Mouse (Mus musculus): ENCODE measurements around the gene Dpp6. TPM values are rescaled to one million over a fixed set of nuclear protein-coding genes. Genes with fewer than 3 reads are reported as not detected.
A peak's percentile ranks its signal among the peaks of the same experiment; 100 is the strongest.

The Dpp6 gene
- total RNA-seq (2021), result 1 to 10 TPM; 5.0 to 7.1 TPM
- long read RNA-seq, experiment 1, partial matches to known transcripts, result 1 of 1 reads
- long read RNA-seq, experiment 1, other reads (novel, unspliced or antisense), result 0 of 1 reads
- long read RNA-seq, experiment 2, result 0 reads

DNA sequence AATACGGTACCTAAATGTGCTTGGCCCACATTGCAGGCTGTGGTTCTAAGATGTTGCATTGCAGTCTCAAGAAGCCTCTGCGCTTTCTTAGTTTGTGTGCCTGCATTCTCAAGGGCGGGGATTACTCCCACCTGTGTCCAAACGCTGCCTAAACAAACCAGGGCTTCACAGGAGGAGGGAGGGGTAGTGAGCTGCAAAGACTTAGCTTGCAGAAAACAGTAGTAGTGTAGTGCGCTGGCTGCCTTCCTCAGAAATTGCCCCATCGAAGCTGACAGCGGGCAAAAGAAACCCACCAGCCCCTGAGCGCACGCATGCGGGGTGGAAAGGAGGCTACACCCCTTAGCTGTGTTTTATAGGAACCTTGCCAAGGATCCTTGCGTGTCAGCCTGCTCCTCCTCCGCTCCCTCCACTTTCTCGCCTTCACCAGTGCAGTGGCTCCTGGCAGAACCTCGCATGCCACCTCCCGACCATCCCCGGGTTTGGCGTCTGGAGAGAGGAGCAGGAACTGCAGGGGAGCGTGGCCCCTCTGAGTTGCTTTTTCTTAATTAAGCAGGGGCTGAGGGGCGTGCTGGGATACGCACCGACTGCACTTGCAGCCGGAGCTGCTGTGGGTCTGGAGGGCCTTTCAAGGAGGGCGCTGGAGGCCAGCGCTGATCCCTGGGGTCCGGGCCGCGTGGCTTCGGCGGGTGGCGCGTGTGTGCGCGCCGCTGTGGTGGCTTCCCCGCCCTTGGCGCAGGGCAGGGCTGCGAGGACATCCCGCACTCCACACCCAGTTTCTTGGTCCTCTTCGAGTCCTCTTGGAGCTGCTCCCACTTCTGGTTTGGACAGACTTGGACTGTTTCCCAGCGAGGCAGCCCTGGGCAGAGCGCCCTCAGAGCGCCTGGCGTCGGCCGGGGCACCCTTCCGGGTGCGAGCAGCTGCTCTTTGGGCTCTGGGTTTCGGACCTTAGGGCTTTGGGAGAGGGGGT is at the start of gene Dpp6:
TSS of gene Dpp6 (plus strand) at position 229 of the 967 bp plus-strand sequence.
- peak; percentile 19 for DNase-seq

DNA sequence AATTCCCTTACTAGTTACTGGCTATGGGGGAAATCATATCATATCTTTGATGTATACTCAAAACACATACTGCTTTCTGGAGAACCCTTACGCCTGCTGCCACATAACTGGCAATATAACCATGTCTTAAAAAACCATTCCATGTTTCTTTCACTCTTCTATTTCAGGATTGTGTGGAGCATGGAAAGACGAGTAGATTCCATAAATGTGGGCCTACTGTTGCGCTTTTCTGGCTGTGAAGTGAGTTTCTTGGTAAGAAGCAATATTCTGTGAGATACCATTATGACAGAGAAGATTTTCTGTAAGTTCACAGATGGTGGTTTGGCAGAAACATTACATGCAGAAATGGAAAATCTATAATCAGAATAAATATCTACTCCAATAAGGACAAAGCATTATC is 33.0 kb upstream of the Dpp6 start:
- no peak for DNase-seq

DNA sequence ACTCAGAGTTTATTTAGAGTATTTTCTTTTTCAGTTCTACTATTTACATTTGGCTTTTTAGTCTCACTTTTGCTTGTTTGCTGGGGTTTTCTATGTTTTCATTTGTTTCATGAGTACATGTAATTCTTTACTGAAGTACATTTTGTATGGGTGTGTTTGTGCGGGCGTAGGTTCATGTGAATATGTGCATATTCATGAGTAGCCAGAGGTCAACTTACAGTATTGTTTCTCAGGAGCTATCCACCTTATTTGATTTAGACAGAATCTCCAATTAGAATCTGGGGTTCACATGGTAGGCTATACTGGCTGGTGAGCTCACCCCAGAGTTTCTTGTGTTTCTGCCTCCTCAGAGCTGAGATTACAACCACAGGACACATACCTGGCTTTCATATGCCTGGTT is 21.5 kb upstream of the Dpp6 start:
- DNase-seq, result no peak

DNA sequence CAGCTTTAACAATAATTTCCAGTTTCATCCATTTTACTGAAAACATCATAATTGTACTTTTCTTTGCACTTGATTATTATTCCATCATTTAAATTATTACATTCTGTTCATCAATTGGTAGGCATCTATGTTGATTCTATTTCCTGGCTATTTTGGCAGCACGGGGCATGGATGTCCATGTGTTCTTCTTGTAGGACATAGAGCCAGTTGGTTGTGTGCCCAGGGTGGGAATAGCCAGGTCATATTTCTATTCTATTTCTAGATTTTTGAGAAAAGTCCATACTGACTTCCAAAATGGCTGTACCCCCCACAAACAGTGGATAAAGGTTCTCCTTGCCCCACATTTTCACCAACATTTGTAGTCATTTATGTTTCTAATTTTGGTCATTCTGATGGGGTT is 19.0 kb downstream of the Dpp6 start:
- DNase-seq, result no peak

DNA sequence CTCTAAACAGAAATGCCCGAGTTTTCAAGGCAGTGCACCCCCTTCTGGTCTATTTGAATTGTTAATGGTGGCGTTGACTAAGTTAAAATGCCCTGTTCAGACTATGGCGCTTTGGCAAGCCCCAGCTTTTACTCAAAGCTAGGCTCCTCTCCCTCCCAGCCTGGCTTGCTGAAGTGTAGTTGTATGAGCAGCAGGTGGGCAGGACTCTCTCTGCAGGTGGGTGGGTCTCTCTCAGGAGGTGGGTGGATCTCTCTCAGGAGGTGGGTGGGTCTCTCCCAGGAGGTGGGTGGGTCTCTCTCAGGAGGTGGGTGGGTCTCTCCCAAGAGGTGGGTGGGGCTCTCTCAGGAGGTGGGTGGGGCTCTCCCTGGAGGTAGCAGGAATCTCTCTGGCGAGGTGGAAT is 24.1 kb downstream of the Dpp6 start:
- DNase-seq, result no peak

DNA sequence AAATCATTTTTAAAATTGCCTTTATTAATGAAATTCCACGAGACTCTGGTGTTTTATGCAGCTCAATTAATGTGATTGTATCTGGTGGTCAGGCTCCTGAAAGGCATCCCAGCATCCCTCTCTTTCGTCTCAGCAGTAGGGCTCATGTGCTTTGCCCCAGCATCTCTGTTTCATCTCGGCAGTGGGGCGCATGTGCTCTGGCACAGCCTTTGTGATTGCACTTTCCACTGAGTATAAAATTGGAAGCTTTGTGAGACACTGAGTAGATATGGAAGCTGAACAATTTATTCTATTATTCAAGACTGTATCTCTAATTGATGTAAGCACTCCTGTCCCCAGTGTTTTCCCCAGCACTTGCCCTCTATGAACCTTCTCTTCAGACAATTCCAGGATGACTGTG is 37.7 kb downstream of the Dpp6 start:
- no peak for DNase-seq

DNA sequence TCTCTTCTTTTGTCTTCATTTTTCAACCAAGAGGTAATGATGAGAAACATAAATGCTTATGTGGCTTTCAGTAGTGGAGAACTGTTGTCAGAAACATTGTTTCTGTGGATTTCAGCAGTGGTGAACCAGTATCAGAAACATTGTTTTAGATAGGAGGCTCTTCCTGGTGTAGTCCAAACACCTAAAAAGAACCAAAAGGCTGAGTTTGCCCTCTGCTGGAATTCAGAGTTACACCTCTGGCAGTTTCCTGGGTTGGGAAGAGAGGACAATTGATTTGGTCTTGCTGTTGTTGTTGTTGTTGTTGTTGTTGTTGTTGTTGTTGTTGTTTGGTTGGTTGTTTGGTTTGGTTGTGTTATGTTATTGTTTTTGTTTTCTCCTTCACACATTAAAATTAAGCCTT is 58.4 kb downstream of the Dpp6 start:
- no peak for DNase-seq

DNA sequence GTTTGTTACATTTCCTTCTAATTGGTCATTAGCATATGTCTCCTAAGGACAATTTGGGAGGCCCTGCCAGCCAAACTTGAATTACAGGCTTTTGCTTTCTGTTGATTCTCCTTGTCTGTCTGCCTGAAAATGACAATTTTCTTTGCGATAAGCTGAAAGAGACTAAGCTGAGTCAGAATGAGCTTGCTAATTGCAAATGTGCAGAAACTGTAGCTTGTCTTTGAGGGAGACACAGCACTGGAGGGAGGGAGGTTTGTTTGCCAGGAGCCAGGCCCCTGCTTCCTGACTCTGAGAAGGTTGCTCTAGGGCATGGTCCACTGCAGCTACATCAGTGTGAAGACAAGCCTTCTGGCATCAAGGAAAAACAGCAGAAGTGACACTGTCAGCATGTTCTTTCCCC is 70.5 kb downstream of the Dpp6 start:
- DNase-seq, result no peak

DNA sequence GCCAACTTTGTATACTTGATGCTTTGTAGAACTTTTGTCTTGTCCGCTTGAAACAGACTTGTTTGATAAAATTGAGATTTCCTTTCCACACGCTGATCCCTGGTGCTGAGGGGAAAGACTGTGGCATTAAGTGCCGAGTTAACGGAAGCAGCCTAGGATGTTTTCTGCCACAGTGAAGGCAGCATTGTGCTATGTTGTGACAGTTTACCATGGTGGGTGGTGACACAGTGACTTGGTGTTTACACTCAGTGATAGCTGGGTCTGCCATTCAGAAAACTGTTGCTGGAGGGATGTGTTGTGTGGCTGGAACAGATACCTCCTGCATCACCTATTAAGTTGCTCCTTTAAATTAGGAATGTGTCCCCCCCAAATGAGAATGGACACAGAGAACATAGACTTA is 71.1 kb downstream of the Dpp6 start:
- DNase-seq, result no peak

DNA sequence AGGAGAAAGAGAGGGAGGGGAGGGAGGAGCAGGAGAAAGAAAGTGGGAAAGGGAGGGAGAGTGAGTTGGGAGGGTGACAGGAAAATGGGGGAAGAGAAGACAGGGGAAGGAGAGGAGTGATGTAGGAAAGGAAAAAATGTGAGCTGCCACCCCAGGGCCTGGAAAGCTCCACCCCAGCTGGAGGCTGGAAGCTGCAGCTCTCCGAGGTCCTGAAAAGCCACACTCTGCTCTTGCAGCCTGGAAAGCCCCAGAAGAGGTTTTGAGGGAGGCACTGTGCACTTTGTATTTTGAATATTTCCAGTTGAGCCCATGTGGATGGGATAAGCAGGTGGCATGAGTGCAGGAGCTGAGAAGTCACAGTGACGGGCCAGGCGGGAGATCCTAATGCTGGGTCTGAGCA is 77.3 kb downstream of the Dpp6 start:
- DNase-seq, result peak; percentile 32

DNA sequence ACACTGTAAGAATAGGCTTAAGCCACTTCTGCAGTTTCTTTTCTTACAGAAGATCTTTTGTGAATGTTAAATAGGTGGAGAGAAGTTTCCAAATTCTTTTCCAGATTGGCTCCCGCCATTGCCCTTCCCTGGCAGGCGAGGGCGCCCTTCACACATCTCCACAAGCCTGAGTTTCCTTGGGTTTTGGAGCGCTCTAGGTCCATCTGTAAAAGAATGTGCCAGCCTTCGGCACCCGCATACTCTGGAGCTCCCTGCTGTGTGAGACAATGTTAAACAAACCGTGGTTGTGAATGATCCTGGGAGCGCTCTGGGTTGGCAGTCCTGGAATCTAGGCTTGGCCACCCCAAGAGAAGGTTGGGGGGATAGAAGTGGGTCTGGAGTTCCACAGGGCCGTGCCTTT is 86.8 kb downstream of the Dpp6 start:
- DNase-seq, result peak; percentile 8

DNA sequence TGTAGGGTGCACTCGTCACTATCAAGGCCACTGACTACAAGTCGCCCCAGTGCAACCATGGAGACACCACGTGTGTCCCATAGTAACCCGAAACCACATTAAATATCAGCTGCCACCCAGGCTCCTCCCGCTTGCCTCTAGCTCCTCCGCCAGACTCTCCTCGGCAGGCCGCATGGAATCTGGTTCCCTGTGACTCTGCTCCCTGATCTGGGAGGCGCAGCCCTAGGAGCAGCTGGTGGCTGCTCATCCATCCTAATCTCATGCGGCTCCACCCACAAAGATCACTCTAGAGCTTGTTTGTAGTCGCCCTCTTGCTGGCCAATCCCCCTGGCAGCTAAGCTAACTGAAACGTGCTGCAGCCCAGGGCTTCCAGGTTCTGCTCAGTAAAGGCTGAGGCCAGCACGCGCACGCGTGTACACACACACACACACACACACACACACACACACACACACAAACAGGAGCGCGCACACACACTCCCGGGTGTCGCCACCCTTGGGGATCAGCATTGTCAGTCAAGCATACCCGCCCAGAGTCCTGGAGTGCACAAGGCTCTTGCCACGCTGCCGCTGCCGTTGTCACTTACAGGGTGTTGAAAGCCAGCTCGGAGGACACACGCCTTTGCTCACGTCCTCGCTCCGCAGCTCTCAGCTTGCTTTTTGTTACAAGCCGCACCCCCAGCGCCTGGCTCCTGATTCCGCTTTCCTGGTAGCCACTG is 87.5 kb downstream of the Dpp6 start:
- DNase-seq, result peak; percentile 26

DNA sequence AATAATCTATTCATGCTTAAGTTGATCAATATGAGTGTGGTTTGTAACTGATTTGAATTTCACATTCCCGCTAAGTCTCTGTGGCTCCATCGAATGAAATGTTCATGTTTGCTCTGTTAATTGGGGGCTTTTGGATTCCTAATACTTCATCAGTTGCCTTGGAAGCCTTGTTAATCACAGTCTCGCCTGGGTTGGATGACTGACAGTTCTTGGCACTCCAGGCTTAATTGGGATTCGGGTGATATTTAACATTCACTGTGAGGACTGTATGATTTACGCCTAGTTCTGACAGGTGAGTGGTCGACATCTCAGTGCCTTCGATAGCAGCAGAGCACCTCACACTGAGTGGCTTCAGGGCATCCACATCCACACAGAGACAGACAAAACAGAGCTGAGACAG is 90.1 kb downstream of the Dpp6 start:
- DNase-seq, result no peak

DNA sequence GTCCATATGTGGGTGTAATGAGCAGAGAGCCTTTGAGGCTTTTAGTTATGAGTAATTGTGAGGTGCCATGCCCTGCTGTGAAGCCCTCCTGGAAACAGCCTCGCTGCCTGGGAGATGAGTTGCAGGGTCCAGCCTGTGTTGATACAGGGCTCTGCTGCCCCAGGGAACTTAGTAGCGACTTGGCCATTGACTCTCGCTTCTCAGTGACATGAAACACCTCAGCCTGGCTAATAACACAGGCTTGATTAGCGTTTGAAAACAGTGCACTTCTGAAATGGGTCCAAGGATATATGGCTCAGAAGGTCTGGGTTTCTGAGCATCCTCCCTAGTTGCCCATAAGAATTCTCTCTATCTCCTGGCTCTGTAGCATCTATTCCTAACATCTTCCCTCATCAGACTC is 91.6 kb downstream of the Dpp6 start:
- no peak for DNase-seq

DNA sequence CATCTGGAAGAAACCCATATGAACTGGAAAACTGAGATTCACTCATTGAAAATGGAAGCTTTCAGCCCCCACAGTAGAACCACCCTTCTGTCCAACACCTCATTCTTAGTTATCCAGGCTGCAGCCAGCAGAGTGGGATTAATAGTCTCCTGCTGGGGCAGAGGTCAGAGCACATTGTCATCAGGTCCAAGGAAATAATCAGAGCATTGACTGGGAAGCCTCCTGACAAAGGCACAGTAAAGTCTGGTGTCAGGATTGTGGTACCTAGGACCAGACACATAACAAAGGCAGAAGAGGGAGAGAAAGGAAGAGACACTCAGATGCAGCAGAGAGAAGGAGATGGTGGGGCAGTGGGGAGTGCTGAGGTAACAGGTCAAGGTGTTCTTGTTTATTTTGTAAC is 93.3 kb downstream of the Dpp6 start:
- no peak for DNase-seq

DNA sequence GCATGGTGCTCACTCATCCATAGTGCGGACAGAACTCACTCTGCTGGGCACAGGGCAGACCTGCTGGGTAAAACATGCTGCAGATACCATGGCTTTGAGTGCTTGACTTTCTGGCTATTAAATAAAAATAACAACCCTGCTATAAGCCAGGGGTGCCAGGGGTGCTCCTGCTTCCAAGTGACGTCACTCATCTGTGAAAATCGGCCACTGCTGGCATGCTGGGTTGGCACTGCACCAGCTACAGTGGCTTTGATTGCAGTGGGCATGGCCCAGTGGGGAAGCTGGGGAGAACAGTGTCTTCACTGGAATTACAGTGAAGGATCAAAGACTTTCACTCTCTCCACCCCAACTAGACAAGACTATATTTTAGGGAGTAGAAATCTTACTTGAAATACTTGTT is 95.0 kb downstream of the Dpp6 start:
- no peak for DNase-seq

DNA sequence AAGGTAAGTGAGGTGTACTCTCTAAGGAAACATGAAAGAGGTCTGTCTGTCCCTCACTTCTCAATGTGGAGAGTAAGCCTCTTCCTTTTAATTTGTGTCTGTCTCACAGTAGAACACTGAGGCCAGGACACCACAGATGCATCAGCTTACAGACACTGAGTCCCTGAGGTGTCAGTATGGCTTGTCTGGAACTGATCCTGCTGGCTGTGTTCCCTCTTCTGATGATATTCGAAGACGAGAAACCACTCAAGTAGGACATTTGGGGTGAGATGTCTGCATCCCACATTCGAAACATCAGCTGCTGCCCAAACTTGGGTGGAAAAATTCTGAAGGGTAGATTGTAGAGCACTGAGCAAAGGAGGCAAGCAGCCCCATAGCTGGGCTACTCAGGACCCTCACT is 101.8 kb downstream of the Dpp6 start:
- DNase-seq, result no peak

DNA sequence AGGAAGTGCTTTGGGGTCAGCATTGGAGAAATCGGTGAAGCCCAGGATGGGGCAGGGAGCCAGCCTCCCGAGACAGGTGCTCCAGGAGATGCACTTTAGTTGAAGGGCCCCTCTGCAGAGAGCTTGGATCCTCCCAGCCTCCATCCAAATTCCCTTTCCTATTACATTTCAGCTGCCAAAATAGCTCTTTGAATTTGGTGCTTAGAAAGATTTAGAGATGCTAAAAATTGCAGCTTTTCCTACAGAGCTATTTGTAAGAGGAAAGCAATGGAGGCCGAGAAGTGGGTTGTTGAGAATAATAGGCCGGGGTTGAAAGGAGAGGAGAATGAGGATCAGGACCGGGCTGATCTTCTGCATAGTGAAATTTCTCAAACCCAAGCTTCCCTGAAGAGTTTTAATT is 107.5 kb downstream of the Dpp6 start:
- no peak for DNase-seq

DNA sequence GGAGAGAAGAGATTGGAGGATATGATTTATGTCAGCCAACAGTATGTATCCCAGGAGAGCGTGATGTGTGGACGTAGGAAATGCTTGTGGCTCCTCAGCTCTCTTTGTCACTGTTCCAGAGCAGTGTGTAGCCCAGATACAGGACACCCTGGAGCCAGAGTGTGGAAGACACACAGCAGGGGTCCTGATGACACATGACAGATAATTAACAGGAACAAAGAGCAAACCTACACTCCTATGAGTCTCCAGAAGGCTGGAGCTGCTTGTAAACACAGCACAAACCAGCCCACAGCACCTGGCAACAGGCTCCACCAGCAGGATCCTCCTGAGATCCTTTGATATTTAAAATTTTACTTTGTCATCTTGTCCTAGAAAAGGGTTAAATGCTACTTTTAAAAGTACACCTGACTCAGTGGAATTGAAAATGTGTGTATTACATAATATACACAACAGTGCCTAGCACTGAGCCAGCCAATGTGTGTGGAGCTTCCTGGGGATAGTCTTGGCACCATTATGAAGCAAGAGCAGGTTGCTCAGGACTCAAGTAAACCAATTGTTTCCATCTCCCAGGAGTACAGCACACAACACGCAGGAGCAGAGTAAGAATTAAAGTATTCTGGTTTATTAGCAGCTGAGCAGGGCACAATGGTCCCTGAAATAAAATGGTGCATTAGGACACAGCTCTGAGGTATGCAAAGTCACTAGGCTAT is 115.6 kb downstream of the Dpp6 start:
- no peak for DNase-seq

DNA sequence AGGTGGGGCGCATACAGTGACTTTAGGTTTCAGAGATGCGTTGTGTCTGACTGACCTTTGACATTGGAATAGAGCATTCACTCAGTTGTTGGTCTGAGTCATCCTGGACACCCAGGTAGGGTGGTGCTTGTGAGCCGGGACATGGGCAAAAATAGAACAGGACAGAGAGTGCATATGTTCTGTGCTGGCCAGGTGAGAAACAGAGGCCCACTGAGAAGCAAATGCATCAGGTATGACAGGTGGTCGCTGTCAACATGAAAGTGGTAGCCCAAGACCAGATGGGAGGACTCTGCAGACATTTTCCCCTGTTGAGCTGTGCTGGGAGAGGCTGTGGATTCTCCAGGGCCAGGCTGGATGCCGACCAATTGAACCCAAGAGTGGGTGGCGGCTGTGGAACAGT is 117.9 kb downstream of the Dpp6 start:
- DNase-seq, result no peak

DNA sequence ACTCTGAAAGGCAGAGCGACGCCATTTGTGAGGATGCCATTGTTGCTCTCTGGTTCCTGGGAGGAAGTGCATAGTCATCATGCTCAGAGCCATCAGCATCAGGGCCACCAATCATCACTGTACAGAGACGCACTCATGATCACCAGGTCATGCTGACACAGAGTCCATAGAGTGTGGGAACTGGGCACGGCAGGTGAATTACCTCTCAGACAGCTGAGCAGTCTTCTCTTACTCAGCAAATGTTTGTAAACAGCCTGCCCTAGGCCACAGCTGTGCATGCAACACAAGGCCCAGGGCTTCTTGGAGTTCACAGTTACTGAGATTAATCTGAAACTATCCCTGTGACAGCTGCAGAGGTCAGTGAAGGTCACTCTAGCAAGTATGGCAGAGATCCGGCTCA is 124.5 kb downstream of the Dpp6 start:
- DNase-seq, result no peak

DNA sequence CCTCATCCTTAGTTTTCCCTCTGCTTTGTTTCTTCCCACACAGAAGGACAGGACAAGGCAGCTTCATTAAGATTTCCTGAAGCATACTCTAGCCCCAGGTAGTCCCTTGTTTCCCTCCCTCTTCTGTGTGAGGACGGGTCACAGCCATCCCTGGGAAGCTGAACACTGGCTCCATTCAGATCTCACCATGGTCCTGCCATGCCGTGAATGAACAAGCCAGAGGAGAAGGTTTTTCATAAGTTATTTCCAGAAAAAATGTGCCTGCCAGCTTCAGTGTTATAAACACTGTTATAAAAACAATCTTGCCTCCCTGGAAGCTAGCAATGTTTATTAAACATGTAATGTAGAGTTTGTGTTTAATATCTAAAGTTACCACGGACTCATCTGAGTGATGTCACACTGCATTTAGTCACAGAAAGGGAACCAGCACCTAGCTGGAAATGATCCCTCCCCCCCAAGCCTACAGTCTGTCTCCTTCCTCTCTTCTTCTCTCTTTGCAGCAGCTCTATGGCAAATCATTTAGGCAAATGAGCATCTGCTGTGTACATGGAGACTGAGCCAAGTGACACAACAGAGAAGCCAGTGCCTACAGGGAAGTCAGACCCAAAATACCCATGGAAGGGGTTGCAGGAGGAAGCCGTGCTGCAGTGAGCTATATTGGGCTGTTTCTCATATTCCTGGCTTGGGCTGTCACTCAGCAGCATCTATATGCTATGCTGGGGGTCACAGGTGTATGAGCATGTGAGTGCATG is 128.3 kb downstream of the Dpp6 start:
- DNase-seq, result no peak

All from adrenal gland, postnatal 10 days (tissue).